ENCODE assay signal across 21 mouse cellular contexts in genomic region chr5:44490462-44490861, GRCm38 (mm10).
DNase-seq lines count a peak whose midpoint lies in the region; ATAC-seq and TF ChIP-seq lines count a peak whose summit lies in the region.
"Had no signal": no experiment of that assay in that cellular context is flagged by ENCODE, and none has a peak within 500 bp of the region (broad histone marks: within the 10 kb centered on the region; RNA-seq: fewer than 3 reads in every experiment).

No protein-coding gene starts in this region.

- H3K9ac ChIP-seq in heart, adult 2 months (ENCODE audit: low read depth, low read length), result no peak overlapping the region
- no peak overlapping the region for H3K9ac ChIP-seq in liver, postnatal 0 days (replicated peaks)

- no peaks in the 10 kb centered on the region for H3K27me3 ChIP-seq in heart, adult 2 months (ENCODE audit: control insufficient read depth, insufficient read depth, low read length)
- H3K27me3 ChIP-seq in liver, postnatal 0 days (ENCODE audit: insufficient read depth, low read length), result no peaks in the 10 kb centered on the region
- H3K27me3 ChIP-seq: CH12.LX, Patski had no signal

- no peaks in the 10 kb centered on the region for H3K79me2 ChIP-seq in heart, adult 2 months (replicated peaks; ENCODE audit: control insufficient read depth, insufficient read depth, low read length)

- intact Hi-C loops in heart, adult 2 months (cut with DNase I), result loop anchor here (10.0 kb wide), 3 partner anchors 274 to 794 kb away; no protein-coding TSS in a partner anchor

- no peak overlapping the region for H3K4me3 ChIP-seq in heart, adult 2 months
- no peak overlapping the region for H3K4me3 ChIP-seq in liver, postnatal 0 days (ENCODE audit: low read depth, low read length)

- no peaks in the 10 kb centered on the region for H3K36me3 ChIP-seq in heart, adult 2 months (ENCODE audit: control insufficient read depth, insufficient read depth, low read length)
- H3K36me3 ChIP-seq in liver, postnatal 0 days (replicated peaks; ENCODE audit: insufficient read depth, low read length), result no peaks in the 10 kb centered on the region
- H3K36me3 ChIP-seq: G1E had no signal

- peak; percentile 72 for ATAC-seq in granulocyte monocyte progenitor cell, adult 5-6 weeks (replicated peaks; ENCODE audit: poor library complexity, severe bottlenecking)
- peak; percentile 77 for ATAC-seq in megakaryocyte progenitor cell, adult 5-6 weeks (replicated peaks; ENCODE audit: poor library complexity)
- no peak for ATAC-seq in liver, postnatal 0 days
- ATAC-seq: activated CD4-positive, CD25-positive, alpha-beta regulatory T cell, adult 4 months; CD4-positive, CD25-positive, alpha-beta regulatory T cell, adult 4 months; Patski had no signal

- 90% methylated on average over 6 of the region's 6 CpGs for WGBS in heart, adult 2 months
- 71% methylated on average over 6 of the region's 6 CpGs for WGBS in liver, postnatal 0 days (ENCODE audit: insufficient replicate concordance)

- TF ChIP-seq CTCF in heart, adult 2 months (IDR thresholded peaks at IDR 0.05), result no peak
- TF ChIP-seq CTCF in liver, postnatal 0 days (IDR thresholded peaks at IDR 0.05; ENCODE audit: low read depth), result no peak

- no peaks in the 10 kb centered on the region for H3K9me3 ChIP-seq in liver, postnatal 0 days (ENCODE audit: low read length)
- H3K9me3 ChIP-seq: G1E had no signal

- TF ChIP-seq EP300 in heart, adult 2 months (IDR thresholded peaks at IDR 0.05; ENCODE audit: insufficient read depth, low read depth, low read length), result no peak
- no peak for TF ChIP-seq EP300 in liver, postnatal 0 days (IDR thresholded peaks at IDR 0.05; ENCODE audit: low read depth)

- no peak overlapping the region for H3K27ac ChIP-seq in heart, adult 2 months
- no peak overlapping the region for H3K27ac ChIP-seq in liver, postnatal 0 days (ENCODE audit: low read depth)

- DNase-seq in heart, adult 11 months, result peak; percentile 23
- DNase-seq in heart, adult 2 months, result no peak
- no peak for DNase-seq in lung, postnatal 10 days
- no peak for DNase-seq in liver, postnatal 0 days
- DNase-seq: adrenal gland, adult 2 months; adrenal gland, adult 8-10 months; adrenal gland, postnatal 10 days; adrenal gland, postnatal 14 days; adrenal gland, postnatal 25 days; adrenal gland, postnatal 36 days; B cell, adult 2 months; cerebellum, adult 11 months; cerebellum, adult 11-12 months; cerebellum, adult 18-20 months had no signal

- TF ChIP-seq POLR2A in heart, adult 2 months (IDR thresholded peaks at IDR 0.05; ENCODE audit: insufficient read depth, low read depth, low read length), result no peak

- no peaks in the 10 kb centered on the region; the same call in 1 of the 2 replicates for H3K4me1 ChIP-seq in heart, adult 2 months (ENCODE audit: control insufficient read depth, insufficient read depth, low read length)
- no peaks in the 10 kb centered on the region for H3K4me1 ChIP-seq in liver, postnatal 0 days (ENCODE audit: insufficient read depth)

- H3K4me2 ChIP-seq in liver, postnatal 0 days (ENCODE audit: low read depth, low read length), result no peak overlapping the region
